Mouse (Mus musculus): Measurements from ENCODE around the gene Pmch.

Pmch gene

DNA sequence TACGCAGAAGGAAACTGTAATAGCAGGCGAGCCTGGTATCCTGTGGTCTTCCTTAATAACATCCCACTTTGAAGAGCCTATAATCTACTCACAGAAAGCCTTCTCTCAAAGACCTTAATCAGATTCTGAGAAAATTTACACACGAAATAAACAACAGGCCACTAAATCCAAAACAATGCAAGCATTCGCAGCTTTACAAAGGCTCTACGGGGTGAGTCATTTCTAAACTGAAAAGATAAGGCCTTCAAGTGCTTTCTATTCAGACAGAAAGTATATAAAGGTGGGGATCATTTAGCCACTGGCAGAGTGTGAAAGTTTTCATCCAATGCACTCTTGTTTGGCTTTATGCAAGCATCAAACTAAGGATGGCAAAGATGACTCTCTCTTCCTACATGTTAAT is at the start of gene Pmch:
Gene Pmch, plus strand, starts transcription at position 301 of the 400 bp plus-strand sequence.
- no peak for DNase-seq (ENCODE audit: low spot score in 2 of 2)

DNA sequence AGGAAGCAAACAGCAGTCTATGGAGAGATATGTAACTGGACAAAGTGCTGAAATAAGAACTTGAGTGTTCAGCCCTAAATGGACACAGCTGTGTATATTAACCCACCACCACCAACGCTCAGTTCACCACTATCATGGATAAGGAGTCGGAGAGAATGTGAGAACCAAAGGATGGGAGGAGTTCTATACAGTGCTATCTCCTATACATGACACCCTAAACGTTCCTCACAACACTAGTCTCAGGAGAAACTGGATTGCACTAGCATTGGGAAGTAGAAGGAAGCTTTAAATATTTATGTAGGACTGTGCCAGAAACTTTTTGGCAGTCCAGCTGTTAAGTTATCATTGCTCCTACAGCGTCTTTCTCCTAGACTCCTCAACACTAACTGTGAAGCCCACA is 46.6 kb upstream of the Pmch start:
- DNase-seq (ENCODE audit: low spot score in 2 of 2) = no peak

- DNase-seq (ENCODE audit: low spot score in 2 of 2) = no peak
These were observed 44.6 kb upstream of the Pmch start for GRCm38 (mm10) chr10:88046098-88046771.

GRCm38 (mm10) chr10:88054233-88054985 is 36.5 kb upstream of the Pmch start:
- DNase-seq (ENCODE audit: low spot score in 2 of 2) = no peak

- peak; percentile 6 to 11 for DNase-seq (ENCODE audit: low spot score in 2 of 2)
These were observed 33.8 kb upstream of the Pmch start for GRCm38 (mm10) chr10:88056950-88057649.

DNA sequence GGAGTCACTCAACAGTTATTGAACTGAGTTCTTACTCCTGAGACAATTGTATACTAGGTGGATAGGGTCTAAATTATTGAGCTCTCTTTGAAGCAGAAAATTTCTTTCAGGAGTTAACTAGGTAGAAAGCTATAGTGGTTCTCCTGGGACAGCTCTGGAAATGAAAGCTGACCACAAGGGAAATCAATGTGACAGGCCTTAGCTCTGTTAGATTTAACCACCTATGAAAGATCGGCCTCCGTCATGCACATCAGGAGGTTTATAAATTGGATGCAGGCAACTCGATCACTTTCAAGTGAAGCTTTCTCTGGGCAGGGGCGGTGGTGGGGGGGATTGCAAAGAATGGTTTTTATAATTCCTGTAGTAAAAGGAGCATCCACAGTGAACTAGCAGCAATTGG is 27.4 kb upstream of the Pmch start:
- DNase-seq (ENCODE audit: low spot score in 2 of 2) = no peak

DNA sequence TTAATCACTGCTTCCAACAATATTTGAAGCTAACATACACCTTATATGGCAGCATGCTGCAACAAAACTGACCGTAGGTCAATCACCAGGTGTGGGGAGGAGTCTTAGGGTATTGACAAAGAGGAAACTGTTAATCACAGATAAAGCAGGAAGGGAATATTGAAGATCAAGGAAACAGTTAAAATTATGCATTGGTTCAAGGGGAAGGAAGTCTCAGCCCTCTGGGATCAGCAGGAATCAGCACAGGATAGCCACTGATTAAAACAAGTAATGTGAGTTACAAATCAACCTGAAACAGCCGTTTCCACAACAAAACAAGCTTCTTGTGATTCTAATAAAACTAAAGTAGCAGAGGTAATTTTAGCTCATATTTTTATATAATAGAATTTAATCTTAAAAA is 26.0 kb upstream of the Pmch start:
- no peak for DNase-seq (ENCODE audit: low spot score in 2 of 2)

GRCm38 (mm10) chr10:88067377-88067776 is 23.5 kb upstream of the Pmch start:
- DNase-seq (ENCODE audit: low spot score in 2 of 2) = no peak

DNA sequence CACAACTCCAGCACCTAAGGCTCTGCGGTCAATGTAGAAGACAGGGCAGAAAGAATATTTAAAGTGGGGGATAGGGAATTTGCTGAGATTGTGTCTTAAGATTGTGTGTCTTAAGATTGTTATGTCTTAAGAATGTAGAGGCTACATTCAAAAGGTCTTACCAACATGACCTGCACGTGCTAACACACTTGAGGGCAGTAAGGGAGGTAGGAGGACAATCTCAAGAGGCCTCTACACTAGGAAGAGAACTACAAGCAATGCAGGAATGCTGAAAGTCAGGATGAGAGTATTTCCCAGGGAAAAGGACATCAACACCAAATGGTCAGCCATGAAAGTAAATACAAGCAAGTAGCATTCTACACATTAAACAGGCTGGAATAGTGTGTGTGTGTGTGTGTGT is 15.3 kb downstream of the Pmch start:
- DNase-seq (ENCODE audit: low spot score in 2 of 2) = no peak

DNA sequence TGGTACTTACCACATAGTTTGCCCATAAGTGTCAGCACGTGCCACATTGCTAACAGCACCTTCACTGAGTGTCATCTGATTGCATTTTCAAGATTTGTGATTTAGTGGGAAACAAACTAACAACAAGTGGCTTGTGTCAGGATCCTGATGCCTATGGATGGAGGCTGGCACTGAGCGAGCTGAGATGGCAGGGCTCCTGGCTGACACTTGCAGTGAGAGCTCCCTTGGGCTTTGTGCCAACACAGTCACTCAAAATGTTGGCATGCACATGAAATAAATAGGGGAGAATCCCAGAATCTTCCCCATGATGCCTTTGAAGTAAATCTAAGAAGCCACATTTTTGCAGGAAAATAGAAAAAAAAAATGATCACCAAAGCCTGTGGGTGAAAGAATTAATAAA is 22.4 kb downstream of the Pmch start:
- DNase-seq (ENCODE audit: low spot score in 2 of 2) = no peak

DNA sequence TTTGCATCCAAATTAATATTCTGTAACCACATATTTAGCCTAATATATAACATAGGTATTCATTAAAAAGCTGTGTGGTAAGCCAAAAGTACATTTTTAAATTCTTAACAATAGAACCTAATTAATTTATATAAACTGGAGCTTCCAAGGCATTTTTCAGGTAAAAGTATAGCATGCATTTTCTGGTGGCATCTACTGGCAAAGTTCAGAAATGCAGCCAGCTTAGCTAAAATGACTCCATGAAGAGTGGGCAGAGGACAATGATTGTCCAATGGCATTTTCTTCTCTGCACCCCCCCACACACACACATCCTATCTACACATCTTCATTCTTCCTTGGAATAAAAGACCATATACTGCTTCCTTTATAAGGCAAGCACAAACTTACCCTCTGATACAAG is 28.8 kb downstream of the Pmch start:
- no peak for DNase-seq (ENCODE audit: low spot score in 2 of 2)

DNA sequence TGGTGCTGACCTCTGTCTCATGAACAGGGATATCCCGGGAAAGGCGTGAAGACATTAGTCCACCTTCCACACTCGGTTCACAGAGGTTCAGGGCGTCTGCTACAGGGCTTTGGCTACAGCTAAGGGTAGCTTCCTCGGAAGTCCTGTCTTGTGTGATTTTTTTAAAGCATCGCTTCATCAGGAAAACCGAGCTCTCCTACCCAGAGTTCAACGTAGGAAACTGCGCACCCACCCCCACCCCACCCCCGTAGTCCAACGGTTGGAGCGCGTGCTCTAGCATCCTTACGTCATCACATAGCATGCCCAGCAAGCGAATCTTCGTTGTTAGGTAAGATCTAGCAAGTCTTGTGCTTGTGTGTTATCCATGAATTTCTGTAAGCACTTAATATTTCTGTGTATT is 44.8 kb downstream of the Pmch start:
- no peak for DNase-seq (ENCODE audit: low spot score in 2 of 2)

Data from frontal cortex, postnatal 10 days (tissue).